8 mouse cellular contexts compared by ENCODE assay signal in genomic region chr5:137510014-137510501, GRCm38 (mm10). TPM values are rescaled to one million over a fixed set of nuclear protein-coding genes. Genes with fewer than 3 reads are reported as not detected.
DNase-seq lines count a peak whose midpoint lies in the region; ATAC-seq and TF ChIP-seq lines count a peak whose summit lies in the region.

No protein-coding gene starts in this region.

- peak overlapping the region; percentile 63; the same call in 1 of the 2 replicates for H3K27ac ChIP-seq in cerebellum, adult 2 months (ENCODE audit: insufficient read depth, low read length)
- peak overlapping the region; percentile 85 for H3K27ac ChIP-seq in forebrain, embryonic 16.5 days (ENCODE audit: low read length)
- H3K27ac ChIP-seq in lung, postnatal 0 days (ENCODE audit: low read length): peak overlapping the region; percentile 87

- no peak for TF ChIP-seq EP300 in lung, postnatal 0 days (IDR thresholded peaks at IDR 0.05)

- peak overlapping the region; percentile 78 for H3K9ac ChIP-seq in forebrain, embryonic 16.5 days (replicated peaks; ENCODE audit: low read depth, low read length)
- H3K9ac ChIP-seq in lung, postnatal 0 days (replicated peaks; ENCODE audit: low read depth): peak overlapping the region; percentile 92

- no peak for TF ChIP-seq POLR2A in cerebellum, adult 2 months (IDR thresholded peaks at IDR 0.05; ENCODE audit: borderline replicate concordance, insufficient read depth, low read length)

- peaks cover 12% of the 10 kb centered on the region for H3K4me1 ChIP-seq in cerebellum, adult 2 months (ENCODE audit: control insufficient read depth, insufficient read depth, low read length)
- H3K4me1 ChIP-seq in forebrain, embryonic 16.5 days (replicated peaks; ENCODE audit: control insufficient read depth, insufficient read depth, low read length): peaks cover 41% of the 10 kb centered on the region
- peaks cover 9% of the 10 kb centered on the region for H3K4me1 ChIP-seq in lung, postnatal 0 days (ENCODE audit: insufficient read depth, low read depth, low read length)

- no peak for TF ChIP-seq CTCF in cerebellum, adult 2 months (IDR thresholded peaks at IDR 0.05; ENCODE audit: borderline replicate concordance, insufficient read depth, low read depth, low read length)
- no peak for TF ChIP-seq CTCF in lung, postnatal 0 days (IDR thresholded peaks at IDR 0.05)

- H3K27me3 ChIP-seq in cerebellum, adult 2 months (ENCODE audit: control insufficient read depth, insufficient read depth, low read length): no peaks in the 10 kb centered on the region
- peaks cover 3% of the 10 kb centered on the region; the same call in 1 of the 2 replicates for H3K27me3 ChIP-seq in forebrain, embryonic 16.5 days (replicated peaks; ENCODE audit: control insufficient read depth, insufficient read depth, low read length)
- no peaks in the 10 kb centered on the region for H3K27me3 ChIP-seq in lung, postnatal 0 days (replicated peaks; ENCODE audit: insufficient read depth, low read length)

- no peaks in the 10 kb centered on the region for H3K36me3 ChIP-seq in forebrain, embryonic 16.5 days (ENCODE audit: control insufficient read depth, insufficient read depth)
- H3K36me3 ChIP-seq in lung, postnatal 0 days (ENCODE audit: insufficient read depth, low read length): no peaks in the 10 kb centered on the region

- peak; percentile 55 for DNase-seq in ES-CJ7 (ENCODE audit: low read depth, low spot score)
- DNase-seq in cerebellum, adult 2 months: peak; percentile 79 to 91
- peak; percentile 82 for DNase-seq in heart, postnatal 4 days
- peak; percentile 58 to 79 for DNase-seq in layer of hippocampus, adult 8-10 months (ENCODE audit: low spot score in 2 of 2)
- peak; percentile 81 for DNase-seq in lung, postnatal 0 days (ENCODE audit: low spot score)
- peak; percentile 54 for DNase-seq in ovary, adult 18-20 months (ENCODE audit: low spot score)
- peak; percentile 69 for DNase-seq in thymus, postnatal 0 days (ENCODE audit: low spot score)

- peak overlapping the region; percentile 78 for H3K4me3 ChIP-seq in cerebellum, adult 2 months (replicated peaks; ENCODE audit: insufficient read depth, low read depth, low read length)
- peak overlapping the region; percentile 57 for H3K4me3 ChIP-seq in forebrain, embryonic 16.5 days (replicated peaks; ENCODE audit: low read length)
- H3K4me3 ChIP-seq in lung, postnatal 0 days (ENCODE audit: low read depth, low read length): peak overlapping the region; percentile 99

- H3K4me2 ChIP-seq in forebrain, embryonic 16.5 days (ENCODE audit: low read length): peak overlapping the region; percentile 47
- peak overlapping the region; percentile 88 for H3K4me2 ChIP-seq in lung, postnatal 0 days (replicated peaks; ENCODE audit: low read depth, low read length)

- no peaks in the 10 kb centered on the region for H3K9me3 ChIP-seq in forebrain, embryonic 16.5 days (ENCODE audit: control insufficient read depth, low read length)
- H3K9me3 ChIP-seq in lung, postnatal 0 days (ENCODE audit: low read length): no peaks in the 10 kb centered on the region

- WGBS in cerebellum, adult 2 months: 1% methylated on average over 50 of the region's 52 CpGs
- WGBS in forebrain, embryonic 16.5 days: under 1% methylated on average over 26 of the region's 52 CpGs
- 3% methylated on average over 13 of the region's 52 CpGs for WGBS in lung, postnatal 0 days

- ATAC-seq in forebrain, embryonic 16.5 days: peak; percentile 74
- ATAC-seq in lung, postnatal 0 days: peak; percentile 89

RNA-seq across cellular contexts. Expression of gene Pop7, which starts 7.7 kb away (rescaled TPM):
- 54.8 and 55.3 TPM in 2 replicates for polyA plus RNA-seq in cerebellum, adult 2 months (2012; rRNA removed)
- polyA plus RNA-seq in forebrain, embryonic 16.5 days (2015; fragmentation: Nextera tagmentation; extraction: Ambion mirVana): 66.8 and 74.7 TPM in 2 replicates
- total RNA-seq in heart, postnatal 4 days (2021): 10 to 100 TPM; 25.1 to 26.0 TPM
- total RNA-seq in layer of hippocampus, adult 8-10 months (2022): 10 to 100 TPM; 30.4 to 33.1 (median 32.4) TPM
- 37.8 and 38.7 TPM in 2 replicates for polyA plus RNA-seq in lung, postnatal 0 days (2015; fragmentation: Nextera tagmentation; extraction: Ambion mirVana)
- 84.6 and 90.0 TPM in 2 replicates for polyA plus RNA-seq in thymus, postnatal 0 days (2015; fragmentation: Nextera tagmentation; extraction: Ambion mirVana)

RNA-seq across cellular contexts. Expression of gene Gigyf1, which starts 8.3 kb away (rescaled TPM):
- polyA plus RNA-seq in cerebellum, adult 2 months (2012; rRNA removed): 59.8 and 61.2 TPM in 2 replicates
- polyA plus RNA-seq in forebrain, embryonic 16.5 days (2015; fragmentation: Nextera tagmentation; extraction: Ambion mirVana): 16.5 and 20.2 TPM in 2 replicates
- total RNA-seq in heart, postnatal 4 days (2021): 10 to 100 TPM; 30.5 to 32.4 TPM
- total RNA-seq in layer of hippocampus, adult 8-10 months (2022): 10 to 100 TPM; 60.2 to 75.9 (median 65.5) TPM
- polyA plus RNA-seq in lung, postnatal 0 days (2015; fragmentation: Nextera tagmentation; extraction: Ambion mirVana): 10.6 and 12.4 TPM in 2 replicates
- polyA plus RNA-seq in thymus, postnatal 0 days (2015; fragmentation: Nextera tagmentation; extraction: Ambion mirVana): 10.5 and 15.9 TPM in 2 replicates

RNA-seq across cellular contexts. Expression of gene Epo, which starts 23.0 kb away (rescaled TPM):
- polyA plus RNA-seq in cerebellum, adult 2 months (2012; rRNA removed): not detected in 2 replicates
- not detected in 2 replicates for polyA plus RNA-seq in forebrain, embryonic 16.5 days (2015; fragmentation: Nextera tagmentation; extraction: Ambion mirVana)
- not detected for total RNA-seq in heart, postnatal 4 days (2021)
- total RNA-seq in layer of hippocampus, adult 8-10 months (2022): not detected
- polyA plus RNA-seq in lung, postnatal 0 days (2015; fragmentation: Nextera tagmentation; extraction: Ambion mirVana): not detected in 2 replicates
- polyA plus RNA-seq in thymus, postnatal 0 days (2015; fragmentation: Nextera tagmentation; extraction: Ambion mirVana): not detected in 2 replicates

RNA-seq across cellular contexts. Expression of gene Gnb2, which starts 23.3 kb away (rescaled TPM):
- 410 and 442 TPM in 2 replicates for polyA plus RNA-seq in cerebellum, adult 2 months (2012; rRNA removed)
- 498 and 517 TPM in 2 replicates for polyA plus RNA-seq in forebrain, embryonic 16.5 days (2015; fragmentation: Nextera tagmentation; extraction: Ambion mirVana)
- total RNA-seq in heart, postnatal 4 days (2021): 100 to 1,000 TPM; 560 to 578 TPM
- total RNA-seq in layer of hippocampus, adult 8-10 months (2022): 100 to 1,000 TPM; 572 to 587 (median 576) TPM
- polyA plus RNA-seq in lung, postnatal 0 days (2015; fragmentation: Nextera tagmentation; extraction: Ambion mirVana): 507 and 513 TPM in 2 replicates
- 425 and 451 TPM in 2 replicates for polyA plus RNA-seq in thymus, postnatal 0 days (2015; fragmentation: Nextera tagmentation; extraction: Ambion mirVana)

RNA-seq across cellular contexts. Expression of gene Zan, which starts 33.2 kb away (rescaled TPM):
- polyA plus RNA-seq in cerebellum, adult 2 months (2012; rRNA removed): 0.21 and 0.31 TPM in 2 replicates
- 0.05 and 0.15 TPM in 2 replicates for polyA plus RNA-seq in forebrain, embryonic 16.5 days (2015; fragmentation: Nextera tagmentation; extraction: Ambion mirVana)
- under 1 TPM; 0.05 to 0.07 TPM for total RNA-seq in heart, postnatal 4 days (2021)
- total RNA-seq in layer of hippocampus, adult 8-10 months (2022): under 1 TPM; 0.16 to 0.22 (median 0.17) TPM
- polyA plus RNA-seq in lung, postnatal 0 days (2015; fragmentation: Nextera tagmentation; extraction: Ambion mirVana): 0.11 TPM in 2 replicates
- polyA plus RNA-seq in thymus, postnatal 0 days (2015; fragmentation: Nextera tagmentation; extraction: Ambion mirVana): 0.01 and 0.08 TPM in 2 replicates

Comparison
In these comparisons a context has a peak if more than half of its experiments do, and no peak if none do; other contexts are left out.
1. Peak in every context shown above with its lines: DNase-seq, ATAC-seq, H3K4me3 ChIP-seq and H3K27ac ChIP-seq.